18 mouse cellular contexts compared by ENCODE assay signal in genomic region chr17:4474350-4474749, GRCm38 (mm10).
DNase-seq lines count a peak whose midpoint lies in the region; ATAC-seq and TF ChIP-seq lines count a peak whose summit lies in the region.
"Had no signal": no experiment of that assay in that cellular context is flagged by ENCODE, and none has a peak within 500 bp of the region (broad histone marks: within the 10 kb centered on the region; RNA-seq: fewer than 3 reads in every experiment).

No protein-coding gene starts in this region.

- H3K27me3 ChIP-seq in liver, embryonic 11.5 days (replicated peaks; ENCODE audit: control insufficient read depth, insufficient read depth, low read length) = no peaks in the 10 kb centered on the region
- H3K27me3 ChIP-seq in liver, postnatal 0 days (ENCODE audit: insufficient read depth, low read length) = no peaks in the 10 kb centered on the region
- no peaks in the 10 kb centered on the region for H3K27me3 ChIP-seq in neural tube, embryonic 13.5 days
- no peaks in the 10 kb centered on the region for H3K27me3 ChIP-seq in neural tube, embryonic 15.5 days (replicated peaks)
- H3K27me3 ChIP-seq: embryonic facial prominence, embryonic 12.5 days; forebrain, embryonic 15.5 days; heart, embryonic 15.5 days had no signal

- ATAC-seq in liver, embryonic 11.5 days (replicated peaks; ENCODE audit: low FRiP score) = 0 out of 2 replicates have a peak, but pooled peaks have one; percentile 18
- ATAC-seq in liver, postnatal 0 days = no peak
- ATAC-seq in neural tube, embryonic 13.5 days (ENCODE audit: low read depth) = no peak
- no peak for ATAC-seq in neural tube, embryonic 15.5 days (ENCODE audit: low FRiP score)
- ATAC-seq in common myeloid progenitor, adult 5-6 weeks (replicated peaks; ENCODE audit: low read depth, poor library complexity, severe bottlenecking) = 0 out of 2 replicates have a peak, but pooled peaks have one; percentile 36
- ATAC-seq: forebrain, embryonic 15.5 days had no signal

- no peak overlapping the region for H3K4me2 ChIP-seq in liver, embryonic 11.5 days
- no peak overlapping the region for H3K4me2 ChIP-seq in liver, postnatal 0 days (ENCODE audit: low read depth, low read length)
- no peak overlapping the region for H3K4me2 ChIP-seq in neural tube, embryonic 13.5 days
- H3K4me2 ChIP-seq in neural tube, embryonic 15.5 days = no peak overlapping the region
- H3K4me2 ChIP-seq: embryonic facial prominence, embryonic 12.5 days; forebrain, embryonic 15.5 days; heart, embryonic 11.5 days; heart, embryonic 15.5 days; hindbrain, embryonic 14.5 days had no signal

- TF ChIP-seq CTCF in liver, postnatal 0 days (IDR thresholded peaks at IDR 0.05; ENCODE audit: low read depth) = no peak

- no peaks in the 10 kb centered on the region for H3K4me1 ChIP-seq in liver, embryonic 11.5 days (replicated peaks; ENCODE audit: control insufficient read depth, insufficient read depth, low read length)
- no peaks in the 10 kb centered on the region for H3K4me1 ChIP-seq in liver, postnatal 0 days (ENCODE audit: insufficient read depth)
- 0 out of 2 replicates have a peak, but pooled peaks cover 14% of the 10 kb centered on the region for H3K4me1 ChIP-seq in neural tube, embryonic 13.5 days (replicated peaks)
- peaks cover 3% of the 10 kb centered on the region for H3K4me1 ChIP-seq in neural tube, embryonic 15.5 days
- H3K4me1 ChIP-seq: embryonic facial prominence, embryonic 12.5 days had no signal

- H3K36me3 ChIP-seq in liver, embryonic 11.5 days (ENCODE audit: control insufficient read depth, insufficient read depth, low read length) = no peaks in the 10 kb centered on the region
- H3K36me3 ChIP-seq in liver, postnatal 0 days (replicated peaks; ENCODE audit: insufficient read depth, low read length) = no peaks in the 10 kb centered on the region
- no peaks in the 10 kb centered on the region for H3K36me3 ChIP-seq in neural tube, embryonic 13.5 days
- no peaks in the 10 kb centered on the region for H3K36me3 ChIP-seq in neural tube, embryonic 15.5 days
- H3K36me3 ChIP-seq: embryonic facial prominence, embryonic 12.5 days; forebrain, embryonic 15.5 days; heart, embryonic 15.5 days had no signal

- no peak overlapping the region for H3K9ac ChIP-seq in liver, embryonic 11.5 days (ENCODE audit: low read depth, low read length)
- no peak overlapping the region for H3K9ac ChIP-seq in liver, postnatal 0 days (replicated peaks)
- H3K9ac ChIP-seq in neural tube, embryonic 13.5 days = no peak overlapping the region
- no peak overlapping the region for H3K9ac ChIP-seq in neural tube, embryonic 15.5 days (replicated peaks)
- H3K9ac ChIP-seq: embryonic facial prominence, embryonic 12.5 days; forebrain, embryonic 15.5 days; heart, embryonic 15.5 days; hindbrain, embryonic 14.5 days had no signal

- no peak overlapping the region for H3K27ac ChIP-seq in liver, embryonic 11.5 days (ENCODE audit: low read depth, low read length)
- H3K27ac ChIP-seq in liver, postnatal 0 days (ENCODE audit: low read depth) = no peak overlapping the region
- H3K27ac ChIP-seq in neural tube, embryonic 13.5 days (replicated peaks) = 0 out of 2 replicates have a peak overlapping the region, but pooled peaks have one; percentile 33
- no peak overlapping the region for H3K27ac ChIP-seq in neural tube, embryonic 15.5 days (replicated peaks)
- H3K27ac ChIP-seq: embryonic facial prominence, embryonic 12.5 days; forebrain, embryonic 15.5 days; heart, embryonic 15.5 days; hindbrain, embryonic 14.5 days had no signal

- no peaks in the 10 kb centered on the region for H3K9me3 ChIP-seq in liver, embryonic 11.5 days (ENCODE audit: control insufficient read depth, low read length)
- H3K9me3 ChIP-seq in liver, postnatal 0 days (ENCODE audit: low read length) = no peaks in the 10 kb centered on the region
- H3K9me3 ChIP-seq in neural tube, embryonic 13.5 days = no peaks in the 10 kb centered on the region
- no peaks in the 10 kb centered on the region for H3K9me3 ChIP-seq in neural tube, embryonic 15.5 days (replicated peaks)
- H3K9me3 ChIP-seq: embryonic facial prominence, embryonic 12.5 days; forebrain, embryonic 15.5 days; heart, embryonic 15.5 days had no signal

- DNase-seq in liver, embryonic 11.5 days (ENCODE audit: low spot score) = no peak
- no peak for DNase-seq in liver, postnatal 0 days
- DNase-seq in kidney, postnatal 4 days = no peak
- DNase-seq in heart, adult 11 months = no peak
- DNase-seq: adrenal gland, postnatal 10 days; cerebellum, adult 2 months; cerebellum, postnatal 10 days; gastrocnemius, postnatal 36 days; heart, adult 18-20 months; heart, postnatal 14 days had no signal

- WGBS in liver, embryonic 11.5 days = 56% methylated on average over 5 of the region's 5 CpGs
- 56% methylated on average over 5 of the region's 5 CpGs for WGBS in liver, postnatal 0 days (ENCODE audit: insufficient replicate concordance)
- 77% methylated on average over 5 of the region's 5 CpGs for WGBS in neural tube, embryonic 13.5 days
- WGBS in neural tube, embryonic 15.5 days = 72% methylated on average over 5 of the region's 5 CpGs

- TF ChIP-seq EP300 in liver, postnatal 0 days (IDR thresholded peaks at IDR 0.05; ENCODE audit: low read depth) = no peak

- H3K4me3 ChIP-seq in liver, embryonic 11.5 days (ENCODE audit: low read depth, low read length) = no peak overlapping the region
- no peak overlapping the region for H3K4me3 ChIP-seq in liver, postnatal 0 days (ENCODE audit: low read depth, low read length)
- no peak overlapping the region for H3K4me3 ChIP-seq in neural tube, embryonic 13.5 days
- H3K4me3 ChIP-seq in neural tube, embryonic 15.5 days (replicated peaks) = no peak overlapping the region
- H3K4me3 ChIP-seq: embryonic facial prominence, embryonic 12.5 days; forebrain, embryonic 15.5 days; heart, embryonic 15.5 days had no signal

Comparison
In these comparisons a context has a peak if more than half of its experiments do, and no peak if none do; other contexts are left out.
1. ATAC-seq: peak in liver, embryonic 11.5 days (single experiment) and common myeloid progenitor, adult 5-6 weeks (single experiment); none in liver, postnatal 0 days (single experiment), neural tube, embryonic 13.5 days (single experiment) and neural tube, embryonic 15.5 days (single experiment).